Mouse (Mus musculus) inflammation-experienced regulatory T-cells, adult 16 weeks (primary cell): ENCODE measurements around the gene Myh11. TPM values are rescaled to one million over a fixed set of nuclear protein-coding genes. Genes with fewer than 3 reads are reported as not detected.

ENCODE experiments used
- polyA plus RNA-seq: library from polyadenylated mRNA; unstranded; fragments of 100-300 nt; shearing (Covaris generic); gene quantifications from one replicate; pipeline ENCODE4 v1.2.1, GENCODE M21; 2017

Myh11 gene
- polyA plus RNA-seq: not detected

DNA sequence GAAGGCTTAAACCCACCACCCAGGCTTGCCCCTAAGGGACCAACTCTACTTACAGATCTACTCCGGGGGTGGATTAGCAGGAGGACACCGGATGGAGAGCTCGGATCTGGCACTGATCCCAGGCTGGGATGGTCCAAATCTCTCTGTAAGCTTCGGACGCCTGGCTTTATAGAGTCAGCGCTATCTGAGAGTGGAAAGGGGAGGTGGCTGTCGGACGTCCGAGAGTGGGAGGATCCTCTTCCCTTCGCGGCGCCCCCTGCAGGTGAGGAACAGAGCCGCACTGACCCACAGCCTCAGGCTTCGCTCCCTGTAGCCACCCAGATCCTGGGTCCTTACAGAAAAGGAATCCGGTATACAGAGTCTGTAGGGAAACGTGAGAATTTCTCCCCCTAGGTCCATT, at the start of gene Myh11:
TSS of gene Myh11 (minus strand) at position 150 of the 400 bp plus-strand sequence.

DNA sequence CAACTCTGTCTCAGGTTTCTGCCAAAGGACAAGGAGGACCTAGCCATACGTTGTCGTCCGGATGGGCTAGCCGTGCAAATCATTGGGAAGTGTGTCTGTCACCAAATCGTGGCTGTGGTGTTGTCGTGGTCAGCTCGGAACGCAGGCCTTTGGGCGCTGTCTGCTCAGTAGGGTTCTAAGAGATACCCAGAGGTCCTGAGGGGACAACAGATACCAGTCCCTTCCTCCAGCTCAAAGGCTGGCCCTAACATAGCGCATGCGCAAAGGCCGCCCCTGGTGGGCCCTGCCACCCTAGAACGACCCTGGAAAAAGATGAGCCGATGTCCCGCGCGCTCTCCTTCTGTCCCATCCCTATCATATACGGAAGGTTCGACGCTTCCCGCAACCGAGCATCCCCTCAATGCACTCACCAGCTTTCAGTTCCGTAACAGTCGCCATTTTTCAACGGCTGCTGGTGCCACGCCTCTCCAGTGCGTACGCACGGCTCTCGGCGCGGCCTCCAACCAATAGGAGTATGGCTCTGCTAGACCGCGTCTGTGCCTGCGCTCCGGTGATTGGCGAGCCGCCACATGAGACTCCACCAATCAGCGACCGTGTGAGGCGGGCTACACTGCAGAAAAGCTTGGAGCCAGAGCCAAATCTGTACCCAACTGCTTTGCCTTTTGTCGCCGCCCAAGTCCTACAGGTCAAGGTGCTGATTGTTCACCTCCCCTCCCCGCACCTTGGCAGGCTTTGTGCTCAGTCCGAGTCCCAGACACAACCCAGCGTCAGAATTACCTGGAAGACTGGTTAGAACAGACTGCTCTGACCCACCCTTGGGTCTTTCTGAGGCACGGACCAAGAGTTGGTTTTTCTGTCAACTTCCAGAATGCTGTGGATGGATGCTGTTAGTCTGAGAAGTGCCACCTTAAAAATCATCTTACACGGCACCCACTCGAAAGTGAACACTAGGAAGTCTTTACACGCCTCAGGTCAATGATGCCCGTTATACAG, 26.0 kb upstream of the Myh11 start, which contains the start of gene Fopnl:
TSS of gene Fopnl (minus strand) at position 522 of the 993 bp plus-strand sequence.

DNA sequence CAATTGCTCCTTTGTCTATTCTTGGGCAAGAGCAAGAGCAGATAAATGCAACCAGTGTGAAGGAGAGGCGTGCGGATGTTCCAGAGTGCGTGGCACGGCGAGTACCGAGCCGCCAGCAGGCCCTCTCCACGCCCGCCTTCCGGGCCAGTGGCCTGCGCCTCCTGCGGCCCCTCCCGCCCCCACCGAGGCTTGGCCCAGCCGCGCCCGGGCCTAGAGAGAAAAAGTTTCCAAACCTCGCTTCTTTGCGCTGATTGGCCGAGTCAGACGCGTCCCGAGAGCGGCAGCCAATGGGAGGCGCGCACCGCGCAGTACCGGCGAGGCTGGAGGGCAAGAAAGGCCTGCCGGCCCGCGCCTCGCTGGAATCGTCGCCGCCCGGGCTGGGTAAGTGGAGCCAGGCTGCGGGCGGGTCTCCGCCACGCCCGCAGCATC, 128.2 kb downstream of the Myh11 start, which contains the start of the genes Nde1 and Marf1:
TSS of gene Nde1 (plus strand) at position 288 of the 429 bp plus-strand sequence.
TSS of gene Marf1 (minus strand) at position 364 of the 429 bp plus-strand sequence.

Other genes starting within 250 kb of the Myh11 start
- gene Nde1, start 128.1 kb downstream of the Myh11 start, polyA plus RNA-seq: 122 TPM
- gene Marf1, start 128.0 kb downstream of the Myh11 start, polyA plus RNA-seq: 6.4 TPM
- gene Fopnl, start 26.0 kb upstream of the Myh11 start, polyA plus RNA-seq: 113 TPM
- gene Abcc1, start 70.2 kb upstream of the Myh11 start, polyA plus RNA-seq: 48.1 TPM